Mouse (Mus musculus) c-Kit-positive CD71-positive TER-119-positive erythroid progenitor cells, embryonic 14.5 days (primary cell): ENCODE results near the gene Cc2d2b.
A peak's percentile ranks its signal among the peaks of the same experiment; 100 is the strongest.

Source experiments
- DNase-seq: peaks from one replicate; pipeline ENCODE4 v3.0.0-alpha.2; 2013; ENCODE audit warnings: low spot score

Gene Cc2d2b

GRCm38 (mm10) chr19:40831416-40832201 lies 83.1 kb downstream of the Cc2d2b start:
- DNase-seq, result no peak

DNA sequence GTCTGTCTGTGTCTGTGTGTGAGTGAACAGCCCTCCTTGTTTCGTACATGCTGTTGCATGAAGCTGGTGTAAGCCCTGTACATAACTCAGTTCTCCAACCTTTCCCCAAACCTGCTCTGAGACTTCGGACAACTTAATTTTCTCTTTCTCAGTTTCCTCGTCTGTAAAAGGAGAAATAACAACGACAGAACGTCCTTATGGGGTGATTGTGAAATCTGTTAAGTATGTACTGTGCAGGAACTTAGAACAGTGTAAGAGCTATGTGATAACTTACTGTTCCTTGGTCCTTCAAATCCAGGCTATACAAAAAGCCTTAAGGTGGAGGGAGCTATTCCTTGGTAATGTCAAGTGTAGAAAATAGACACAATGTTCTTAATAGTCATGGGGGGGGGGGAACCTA lies 83.8 kb downstream of the Cc2d2b start:
- no peak for DNase-seq

- DNase-seq, result no peak
Measured at GRCm38 (mm10) chr19:40834436-40834835, 85.9 kb downstream of the Cc2d2b start.

GRCm38 (mm10) chr19:40838205-40838604 lies 89.7 kb downstream of the Cc2d2b start:
- no peak for DNase-seq

GRCm38 (mm10) chr19:40840303-40840702 lies 91.8 kb downstream of the Cc2d2b start:
- DNase-seq, result no peak

DNA sequence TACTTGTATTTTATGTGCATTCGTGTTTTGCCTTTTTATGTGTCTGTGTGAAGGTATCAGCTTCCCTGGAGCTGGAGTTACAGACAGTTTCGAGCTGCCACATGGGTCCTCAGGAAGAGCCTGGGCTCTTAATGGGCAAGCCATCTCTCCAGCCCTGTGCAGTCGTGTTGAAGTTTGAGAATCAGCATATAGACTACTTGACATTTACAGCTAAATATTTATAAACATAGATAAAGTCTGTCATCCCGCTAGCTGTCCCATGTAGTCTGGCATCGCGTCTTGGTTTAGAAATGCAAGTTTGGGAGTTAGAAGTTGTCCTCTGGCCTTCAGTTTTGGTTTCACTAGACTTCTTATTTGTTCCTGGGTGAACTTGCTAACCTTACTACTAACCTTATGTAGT lies 92.5 kb downstream of the Cc2d2b start:
- DNase-seq, result no peak

- no peak for DNase-seq
Measured at GRCm38 (mm10) chr19:40841593-40841992, 93.0 kb downstream of the Cc2d2b start.

DNA sequence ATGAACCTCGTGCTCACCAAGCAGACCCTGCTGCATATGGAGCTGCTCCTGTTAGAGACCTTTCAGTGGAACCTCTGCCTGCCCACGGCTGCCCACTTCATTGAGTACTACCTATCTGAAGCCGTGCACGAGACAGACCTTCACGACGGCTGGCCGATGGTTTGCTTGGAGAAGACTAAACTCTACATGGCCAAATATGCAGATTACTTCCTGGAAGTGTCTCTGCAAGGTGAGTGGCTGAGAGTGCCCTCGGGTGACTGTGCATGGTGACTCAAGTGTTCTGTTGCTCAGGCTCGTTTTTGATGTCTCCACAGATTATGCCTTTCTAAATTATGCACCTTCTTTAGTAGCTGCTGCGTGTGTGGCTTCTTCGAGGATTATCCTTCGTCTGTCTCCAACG lies 96.2 kb downstream of the Cc2d2b start:
- no peak for DNase-seq

- no peak for DNase-seq
Measured at GRCm38 (mm10) chr19:40849391-40849790, 100.8 kb downstream of the Cc2d2b start.

GRCm38 (mm10) chr19:40859555-40859954 lies 111.0 kb downstream of the Cc2d2b start:
- no peak for DNase-seq

DNA sequence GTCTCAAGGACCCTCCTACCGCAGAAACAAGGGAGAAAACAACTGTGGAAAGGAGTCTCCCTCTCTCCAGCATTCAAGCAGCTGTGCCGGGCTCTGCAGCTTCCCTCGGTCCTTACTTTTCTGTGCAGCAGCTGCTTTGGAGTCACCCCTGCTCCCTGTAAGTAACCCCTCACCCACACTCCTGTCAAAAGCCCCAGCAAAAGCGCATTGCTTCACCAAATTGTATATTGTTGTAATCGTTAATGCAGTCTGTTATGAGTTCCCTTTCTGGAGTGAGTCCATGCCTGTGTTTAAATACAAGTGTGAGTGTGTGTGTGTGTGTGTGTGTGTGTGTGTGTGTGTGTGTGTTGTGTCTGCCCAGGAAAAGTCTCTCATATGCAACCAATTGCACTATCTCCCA lies 119.7 kb downstream of the Cc2d2b start:
- no peak for DNase-seq

GRCm38 (mm10) chr19:40869425-40870105 lies 121.0 kb downstream of the Cc2d2b start:
- DNase-seq, result no peak

DNA sequence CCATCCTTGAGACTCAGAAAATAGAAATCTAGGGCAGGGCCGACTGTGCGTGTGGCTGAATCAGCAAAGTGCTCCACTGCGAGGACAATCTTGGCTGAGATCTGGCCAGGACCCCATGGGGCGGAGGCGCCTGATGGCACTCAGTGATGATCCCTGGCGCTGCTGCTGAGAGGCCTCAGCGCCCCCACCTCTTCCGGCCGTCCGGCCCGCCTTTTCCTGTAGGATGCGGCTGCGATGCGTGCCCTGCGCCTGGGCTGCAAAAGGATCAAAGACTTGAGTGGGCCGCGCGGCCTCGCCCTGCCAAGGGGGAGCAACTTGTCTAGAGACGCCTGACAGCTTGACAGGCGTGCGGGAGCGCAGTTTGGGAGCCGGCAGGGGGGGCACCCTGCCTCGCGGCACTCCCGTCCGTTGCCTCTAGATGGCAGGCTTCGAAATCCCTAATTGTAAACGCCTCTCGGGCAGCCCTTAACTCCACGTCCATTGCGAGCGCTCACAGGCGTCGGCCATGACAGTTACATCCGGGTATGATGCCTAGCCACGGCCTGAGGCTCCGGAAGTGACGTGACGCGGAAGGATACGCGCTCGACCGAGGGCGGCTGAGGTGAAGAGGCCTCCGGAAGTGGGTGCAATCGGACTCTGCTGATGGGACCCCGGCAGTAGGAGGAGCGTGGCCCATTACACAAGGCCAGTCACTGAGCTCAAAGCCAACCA lies 124.6 kb downstream of the Cc2d2b start:
- DNase-seq, result peak; percentile 87
